Mouse (Mus musculus) Patski (cell line): ENCODE measurements around the gene Clasp1. TPM values are rescaled to one million over a fixed set of nuclear protein-coding genes. Genes with fewer than 3 reads are reported as not detected.

Experiments
- ATAC-seq: fragments of 100-300 bp; one replicate; pipeline ENCODE4 v1.8.0; 2021
- CTCF ChIA-PET: fragments of 350-600 bp; sonication (Branson Sonifier 250); formaldehyde crosslinking; loops from one replicate; lab custom pipeline; 2022; ENCODE audit warnings: inconsistent platforms; lab: Charles Lee
- POLR2A ChIA-PET: fragments of 350-600 bp; sonication (Branson Sonifier 250); formaldehyde crosslinking; loops from one replicate; lab custom pipeline; 2022; ENCODE audit warnings: antibody characterized with exemption, inconsistent platforms; lab: Charles Lee
- DNase-seq: peaks from one replicate; pipeline ENCODE4 v3.0.0-alpha.2; 2011; ENCODE audit warnings: low read depth, low spot score
- H3K27me3 ChIP-seq: fragments of 371-371 bp; one replicate; pipeline ENCODE4 v1.5.1; 2021
- CTCF ChIP-seq: fragments of 100-300 bp; IDR thresholded peaks from one replicate; pipeline ENCODE4 v1.5.1; 2021
- in situ Hi-C: fragments of 300-500 bp; cut with MboI; formaldehyde crosslinking; loops from 3 replicates; pipeline ENCODE4 v1.11.1; 2018; ENCODE audit warnings: low pct_unique_long_range_greater_than_20kb, mixed read lengths
- polyA plus RNA-seq: library from polyadenylated mRNA; unstranded; gene quantifications from one replicate; pipeline ENCODE4 v1.2.3, GENCODE M21; 2021

Gene Clasp1
- polyA plus RNA-seq, 1 experiment from 2014 or later, result 39.0 TPM

GRCm38 (mm10) chr1:118510996-118511395 lies 122.1 kb downstream of the Clasp1 start:
- TF ChIP-seq CTCF, result no peak
- in situ Hi-C loops, result no loop called here
- CTCF ChIA-PET, result no interaction called here
- ATAC-seq (no peak), DNase-seq (no peak)
- POLR2A ChIA-PET, result no interaction called here
- H3K27me3 ChIP-seq, result no peaks in the 10 kb centered on the region

GRCm38 (mm10) chr1:118511738-118512530 lies 123.1 kb downstream of the Clasp1 start:
- in situ Hi-C loops, result no loop called here

GRCm38 (mm10) chr1:118516256-118516655 lies 127.4 kb downstream of the Clasp1 start:
- POLR2A ChIA-PET, result no interaction called here
- DNase-seq, result no peak

More at GRCm38 (mm10) chr1:118511738-118512530, 123.1 kb downstream of the Clasp1 start:
- ChIA-PET CTCF (interaction anchor here (1.4 kb wide), 1 partner anchor 248 kb away, joined by 3 read pairs; no protein-coding TSS in a partner anchor), POLR2A (no interaction called here)
- ATAC-seq, result no peak
- TF ChIP-seq CTCF, result no peak
- DNase-seq, result no peak
- no peaks in the 10 kb centered on the region for H3K27me3 ChIP-seq

GRCm38 (mm10) chr1:118523161-118523560 lies 134.3 kb downstream of the Clasp1 start:
- no peak for ATAC-seq
- CTCF ChIA-PET, result interaction anchor here (0.9 to 1.5 kb wide), 3 partner anchors 16 to 39 kb away, joined by 3 read pairs; no protein-coding TSS in a partner anchor
- no peak for DNase-seq
- H3K27me3 ChIP-seq, result no peaks in the 10 kb centered on the region
- POLR2A ChIA-PET, result no interaction called here
- TF ChIP-seq CTCF, result no peak
- in situ Hi-C loops, result no loop called here

More at GRCm38 (mm10) chr1:118516256-118516655, 127.4 kb downstream of the Clasp1 start:
- CTCF ChIA-PET, result interaction anchor here (1.3 kb wide), 1 partner anchor 11 kb away, joined by 4 read pairs; no protein-coding TSS in a partner anchor
- ATAC-seq, result no peak
- TF ChIP-seq CTCF, result no peak
- in situ Hi-C loops, result no loop called here
- H3K27me3 ChIP-seq, result no peaks in the 10 kb centered on the region

GRCm38 (mm10) chr1:118525336-118525735 lies 136.5 kb downstream of the Clasp1 start:
- no peak for DNase-seq
- no peak for ATAC-seq
- CTCF ChIA-PET, result no interaction called here
- POLR2A ChIA-PET, result interaction anchor here (0.6 kb wide), 1 partner anchor 814 kb away, joined by 4 read pairs; no protein-coding TSS in a partner anchor
- in situ Hi-C loops, result no loop called here
- no peak for TF ChIP-seq CTCF
- no peaks in the 10 kb centered on the region for H3K27me3 ChIP-seq

GRCm38 (mm10) chr1:118529213-118529612 lies 140.4 kb downstream of the Clasp1 start:
- DNase-seq, result no peak
- no peaks in the 10 kb centered on the region for H3K27me3 ChIP-seq
- no peak for ATAC-seq
- in situ Hi-C loops, result no loop called here
- CTCF ChIA-PET, result interaction anchor here (1.3 kb wide), 2 partner anchors 15 to 22 kb away, joined by 3 to 4 read pairs; no protein-coding TSS in a partner anchor
- TF ChIP-seq CTCF, result peak; percentile 54
- POLR2A ChIA-PET, result no interaction called here

GRCm38 (mm10) chr1:118531259-118531658 lies 142.4 kb downstream of the Clasp1 start:
- in situ Hi-C loops, result no loop called here
- no peaks in the 10 kb centered on the region for H3K27me3 ChIP-seq
- no peak for DNase-seq
- ATAC-seq, result no peak
- POLR2A ChIA-PET, result interaction anchor here (0.8 kb wide), 1 partner anchor 11 kb away, joined by 3 read pairs; no protein-coding TSS in a partner anchor
- no peak for TF ChIP-seq CTCF
- CTCF ChIA-PET, result interaction anchor here (0.6 to 1.5 kb wide), 4 partner anchors 16 to 794 kb away, joined by 3 read pairs; no protein-coding TSS in a partner anchor

GRCm38 (mm10) chr1:118536021-118536420 lies 147.2 kb downstream of the Clasp1 start:
- CTCF ChIA-PET, result no interaction called here

GRCm38 (mm10) chr1:118539046-118539445 lies 150.2 kb downstream of the Clasp1 start:
- no peak for TF ChIP-seq CTCF
- in situ Hi-C loops, result no loop called here
- DNase-seq (no peak), ATAC-seq (no peak)
- no peaks in the 10 kb centered on the region for H3K27me3 ChIP-seq
- ChIA-PET POLR2A (no interaction called here), CTCF (interaction anchor here (0.9 to 1.2 kb wide), 2 partner anchors 14 to 16 kb away, joined by 3 read pairs; no protein-coding TSS in a partner anchor)

More at GRCm38 (mm10) chr1:118536021-118536420, 147.2 kb downstream of the Clasp1 start:
- H3K27me3 ChIP-seq, result no peaks in the 10 kb centered on the region
- in situ Hi-C loops, result no loop called here
- POLR2A ChIA-PET, result no interaction called here
- no peak for DNase-seq
- TF ChIP-seq CTCF, result no peak
- ATAC-seq, result no peak

GRCm38 (mm10) chr1:118542880-118543279 lies 154.0 kb downstream of the Clasp1 start:
- TF ChIP-seq CTCF, result no peak
- DNase-seq (no peak), ATAC-seq (no peak)
- CTCF ChIA-PET, result no interaction called here
- POLR2A ChIA-PET, result no interaction called here
- in situ Hi-C loops, result no loop called here
- H3K27me3 ChIP-seq, result no peaks in the 10 kb centered on the region

- ChIA-PET CTCF (interaction anchor here (1.2 kb wide), 1 partner anchor 64 kb away, joined by 3 read pairs; no protein-coding TSS in a partner anchor), POLR2A (no interaction called here)
- no peaks in the 10 kb centered on the region for H3K27me3 ChIP-seq
- in situ Hi-C loops, result no loop called here
- DNase-seq (no peak), ATAC-seq (no peak)
- no peak for TF ChIP-seq CTCF
These were observed 159.9 kb downstream of the Clasp1 start for GRCm38 (mm10) chr1:118548769-118549168.
